Mouse (Mus musculus): Measurements from ENCODE around the gene Atrx. TPM values are rescaled to one million over a fixed set of nuclear protein-coding genes. Genes with fewer than 3 reads are reported as not detected.
"Not testable (repeated sequence)": the region's sequence is repeated elsewhere in the genome, so short reads cannot be mapped to it uniquely, and the experiment has no call there.

The Atrx gene
- polyA plus RNA-seq, 1 experiment from 2014 or later = 136 TPM

- H3K27me3 ChIP-seq (replicated peaks) = no peaks in the 10 kb centered on the region
- H3K36me3 ChIP-seq = 0 out of 2 replicates have a peak, but pooled peaks cover 4% of the 10 kb centered on the region
- no peak for ATAC-seq (ENCODE audit: insufficient number of reproducible peaks, low FRiP score)
- H3K4me2 ChIP-seq = no peak overlapping the region
- WGBS = 79% methylated on average over 5 of the region's 5 CpGs
- H3K27ac ChIP-seq (ENCODE audit: poor library complexity, severe bottlenecking) = no peak overlapping the region
- H3K4me3 ChIP-seq = no peak overlapping the region
- H3K9ac ChIP-seq = no peak overlapping the region
- H3K4me1 ChIP-seq (replicated peaks) = peaks cover 8% of the 10 kb centered on the region; the same call in 1 of the 2 replicates
- 0 out of 2 replicates have a peak, but pooled peaks cover 3% of the 10 kb centered on the region for H3K9me3 ChIP-seq (replicated peaks)
Observed at GRCm38 (mm10) chrX:105924326-105925070, 4.7 kb downstream of the Atrx start.

- H3K4me2 ChIP-seq = no peak overlapping the region
- H3K4me1 ChIP-seq (replicated peaks) = peaks cover 8% of the 10 kb centered on the region; the same call in 1 of the 2 replicates
- 0% methylated on average over 1 of the region's 1 CpGs for WGBS
- H3K9ac ChIP-seq = no peak overlapping the region
- no peaks in the 10 kb centered on the region for H3K27me3 ChIP-seq (replicated peaks)
- no peak overlapping the region for H3K27ac ChIP-seq (ENCODE audit: poor library complexity, severe bottlenecking)
- 0 out of 2 replicates have a peak, but pooled peaks cover 3% of the 10 kb centered on the region for H3K9me3 ChIP-seq (replicated peaks)
- no peak for ATAC-seq (ENCODE audit: insufficient number of reproducible peaks, low FRiP score)
- H3K4me3 ChIP-seq = no peak overlapping the region
- H3K36me3 ChIP-seq = 0 out of 2 replicates have a peak, but pooled peaks cover 4% of the 10 kb centered on the region
Observed at GRCm38 (mm10) chrX:105923896-105924295, 5.3 kb downstream of the Atrx start.

DNA sequence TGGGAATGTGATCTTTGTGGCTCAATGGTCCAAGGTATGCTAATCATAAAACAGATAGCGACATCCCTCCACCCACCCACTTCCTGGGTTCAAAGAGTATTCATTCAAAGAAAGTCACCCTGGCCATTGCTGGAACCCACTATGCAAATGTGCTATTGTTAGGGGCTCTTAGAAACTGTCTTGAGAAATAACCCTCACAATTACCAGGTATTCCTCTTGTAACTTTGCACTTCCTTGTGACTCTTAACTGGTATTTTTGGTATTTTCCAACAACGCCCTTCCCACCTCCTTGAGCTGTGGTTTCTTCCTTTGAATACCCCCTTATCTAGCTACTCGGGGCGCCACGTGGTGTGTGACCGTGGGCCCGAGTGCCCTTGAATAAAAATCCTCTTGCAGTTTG, 6.2 kb downstream of the Atrx start:
- ATAC-seq (ENCODE audit: insufficient number of reproducible peaks, low FRiP score); H3K36me3 ChIP-seq; H3K27ac ChIP-seq (ENCODE audit: poor library complexity, severe bottlenecking); H3K4me1 ChIP-seq (replicated peaks); H3K27me3 ChIP-seq (replicated peaks); H3K4me2 ChIP-seq; H3K9me3 ChIP-seq (replicated peaks); H3K9ac ChIP-seq; H3K4me3 ChIP-seq: not testable (repeated sequence)
- 81% methylated on average over 7 of the region's 7 CpGs for WGBS

- no peak overlapping the region for H3K27ac ChIP-seq (ENCODE audit: poor library complexity, severe bottlenecking)
- no peaks in the 10 kb centered on the region for H3K9me3 ChIP-seq (replicated peaks)
- no peak overlapping the region for H3K4me3 ChIP-seq
- 88% methylated on average over 2 of the region's 2 CpGs for WGBS
- no peak overlapping the region for H3K4me2 ChIP-seq
- no peak overlapping the region for H3K9ac ChIP-seq
- 0 out of 2 replicates have a peak, but pooled peaks cover 4% of the 10 kb centered on the region for H3K36me3 ChIP-seq
- no peak for ATAC-seq (ENCODE audit: insufficient number of reproducible peaks, low FRiP score)
- H3K4me1 ChIP-seq (replicated peaks) = peaks cover 6% of the 10 kb centered on the region; the same call in 1 of the 2 replicates
- H3K27me3 ChIP-seq (replicated peaks) = no peaks in the 10 kb centered on the region
Observed at GRCm38 (mm10) chrX:105921421-105921820, 7.8 kb downstream of the Atrx start.

DNA sequence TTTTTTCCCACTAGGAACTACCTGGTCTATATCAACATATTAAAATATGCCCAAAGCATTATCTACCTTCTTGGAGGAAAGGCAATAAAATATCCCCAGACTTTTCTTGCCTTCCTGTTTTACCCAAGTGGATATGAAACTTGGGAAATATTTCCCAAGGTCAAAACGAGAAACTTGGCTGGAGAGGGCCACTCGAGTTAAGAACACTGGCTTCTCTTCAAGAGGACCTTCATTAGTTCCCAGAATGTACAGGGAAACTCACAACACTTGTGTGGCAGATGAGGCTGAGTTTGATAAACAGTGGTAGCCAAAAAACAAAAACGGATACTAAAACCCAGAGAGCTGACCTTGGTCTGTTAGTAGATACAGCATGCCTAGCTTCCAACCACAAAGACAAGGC, 17.5 kb downstream of the Atrx start:
- Histone ChIP-seq H3K9me3 (replicated peaks) (no peaks in the 10 kb centered on the region), H3K36me3 (no peaks in the 10 kb centered on the region), H3K4me2 (no peak overlapping the region), H3K4me1 (replicated peaks) (peaks cover 21% of the 10 kb centered on the region; the same call in 1 of the 2 replicates), H3K9ac (no peak overlapping the region), H3K27ac (ENCODE audit: poor library complexity, severe bottlenecking) (no peak overlapping the region), H3K27me3 (replicated peaks) (no peaks in the 10 kb centered on the region), H3K4me3 (no peak overlapping the region)
- WGBS = 47% methylated on average over 3 of the region's 3 CpGs
- ATAC-seq (ENCODE audit: insufficient number of reproducible peaks, low FRiP score) = no peak

DNA sequence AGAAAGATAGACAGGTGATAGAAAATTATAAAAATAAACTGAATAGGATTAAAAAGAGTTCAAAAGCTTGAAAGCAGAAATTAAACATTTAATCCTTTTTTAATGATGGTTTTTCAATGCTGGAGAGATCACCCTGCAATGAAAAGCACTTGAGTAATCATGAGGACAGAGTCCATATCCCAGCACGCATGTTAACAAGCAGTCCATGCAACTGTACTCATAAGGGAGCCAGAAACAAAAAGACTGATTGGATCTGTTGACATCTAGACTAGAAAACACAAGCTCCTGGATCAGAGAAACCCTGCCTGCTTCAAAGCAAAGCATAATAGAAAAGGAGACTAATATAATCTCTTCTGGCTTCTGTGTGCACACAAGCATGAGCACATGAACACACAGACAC, 27.6 kb downstream of the Atrx start:
- no peak for ATAC-seq (ENCODE audit: insufficient number of reproducible peaks, low FRiP score)

DNA sequence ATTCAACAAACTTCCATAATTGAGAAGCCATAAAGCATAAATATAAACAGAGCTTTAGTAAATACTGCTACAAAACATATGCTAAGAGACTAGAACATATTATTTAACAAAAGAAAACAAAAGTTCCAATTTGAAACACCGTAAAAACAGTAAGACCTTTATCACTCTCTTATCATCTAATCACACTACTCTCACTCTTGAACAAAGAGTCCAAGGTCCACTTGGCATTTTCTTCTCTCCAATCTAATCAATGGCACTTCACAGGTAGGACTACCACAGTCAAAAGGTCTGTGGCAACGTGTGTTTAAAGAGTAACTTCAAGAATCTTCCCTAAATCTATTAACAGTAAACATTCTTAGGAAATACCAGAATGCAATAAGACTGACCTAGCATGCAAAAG, 42.3 kb downstream of the Atrx start:
- Histone ChIP-seq H3K36me3 (peaks cover 4% of the 10 kb centered on the region; the same call in 1 of the 2 replicates), H3K9me3 (replicated peaks) (no peaks in the 10 kb centered on the region), H3K9ac (no peak overlapping the region), H3K4me3 (no peak overlapping the region), H3K27me3 (replicated peaks) (no peaks in the 10 kb centered on the region), H3K27ac (ENCODE audit: poor library complexity, severe bottlenecking) (no peak overlapping the region), H3K4me2 (no peak overlapping the region), H3K4me1 (replicated peaks) (no peaks in the 10 kb centered on the region)
- no peak for ATAC-seq (ENCODE audit: insufficient number of reproducible peaks, low FRiP score)
- 60% methylated on average over 2 of the region's 2 CpGs for WGBS

More for the DNA sequence above, 27.6 kb downstream of the Atrx start:
- WGBS = 84% methylated on average over 1 of the region's 1 CpGs
- no peaks in the 10 kb centered on the region for H3K27me3 ChIP-seq (replicated peaks)
- H3K36me3 ChIP-seq = peaks cover 5% of the 10 kb centered on the region
- H3K9ac ChIP-seq = no peak overlapping the region
- H3K4me1 ChIP-seq (replicated peaks) = no peaks in the 10 kb centered on the region
- no peak overlapping the region for H3K4me2 ChIP-seq
- H3K9me3 ChIP-seq (replicated peaks) = no peaks in the 10 kb centered on the region
- no peak overlapping the region for H3K4me3 ChIP-seq
- no peak overlapping the region for H3K27ac ChIP-seq (ENCODE audit: poor library complexity, severe bottlenecking)

DNA sequence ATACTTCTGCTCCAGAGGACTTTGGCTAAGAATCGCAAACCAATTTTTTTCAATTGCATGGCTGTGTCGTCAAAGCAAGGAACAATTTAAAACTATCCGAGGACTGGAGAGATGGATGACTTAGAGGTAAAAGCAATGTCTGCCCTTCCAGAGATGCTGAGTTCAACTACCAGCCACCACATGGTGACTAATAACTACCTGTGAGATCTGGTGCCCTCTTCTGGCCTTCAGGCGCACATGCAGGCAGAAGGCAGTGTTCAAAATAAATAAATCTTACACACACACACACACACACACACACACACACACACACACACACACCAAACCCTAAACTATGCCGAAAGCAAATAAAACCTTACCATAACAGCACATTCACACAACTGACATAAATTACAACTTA, 64.8 kb downstream of the Atrx start:
- 80% methylated on average over 5 of the region's 5 CpGs for WGBS
- ATAC-seq (ENCODE audit: insufficient number of reproducible peaks, low FRiP score) = no peak
- Histone ChIP-seq H3K4me3 (no peak overlapping the region), H3K4me2 (no peak overlapping the region), H3K9me3 (replicated peaks) (no peaks in the 10 kb centered on the region), H3K27me3 (replicated peaks) (no peaks in the 10 kb centered on the region), H3K27ac (ENCODE audit: poor library complexity, severe bottlenecking) (no peak overlapping the region), H3K9ac (no peak overlapping the region), H3K36me3 (peaks cover 7% of the 10 kb centered on the region), H3K4me1 (replicated peaks) (no peaks in the 10 kb centered on the region)

GRCm38 (mm10) chrX:105824462-105824861, 104.7 kb downstream of the Atrx start:
- ATAC-seq (ENCODE audit: insufficient number of reproducible peaks, low FRiP score) = no peak
- H3K27ac ChIP-seq (ENCODE audit: poor library complexity, severe bottlenecking) = no peak overlapping the region
- H3K27me3 ChIP-seq (replicated peaks) = no peaks in the 10 kb centered on the region
- no peaks in the 10 kb centered on the region for H3K4me1 ChIP-seq (replicated peaks)
- WGBS = 81% methylated on average over 5 of the region's 5 CpGs
- peaks cover 14% of the 10 kb centered on the region; the same call in 1 of the 2 replicates for H3K36me3 ChIP-seq
- no peak overlapping the region for H3K4me2 ChIP-seq
- H3K9me3 ChIP-seq (replicated peaks) = no peaks in the 10 kb centered on the region
- H3K9ac ChIP-seq = no peak overlapping the region
- H3K4me3 ChIP-seq = no peak overlapping the region

DNA sequence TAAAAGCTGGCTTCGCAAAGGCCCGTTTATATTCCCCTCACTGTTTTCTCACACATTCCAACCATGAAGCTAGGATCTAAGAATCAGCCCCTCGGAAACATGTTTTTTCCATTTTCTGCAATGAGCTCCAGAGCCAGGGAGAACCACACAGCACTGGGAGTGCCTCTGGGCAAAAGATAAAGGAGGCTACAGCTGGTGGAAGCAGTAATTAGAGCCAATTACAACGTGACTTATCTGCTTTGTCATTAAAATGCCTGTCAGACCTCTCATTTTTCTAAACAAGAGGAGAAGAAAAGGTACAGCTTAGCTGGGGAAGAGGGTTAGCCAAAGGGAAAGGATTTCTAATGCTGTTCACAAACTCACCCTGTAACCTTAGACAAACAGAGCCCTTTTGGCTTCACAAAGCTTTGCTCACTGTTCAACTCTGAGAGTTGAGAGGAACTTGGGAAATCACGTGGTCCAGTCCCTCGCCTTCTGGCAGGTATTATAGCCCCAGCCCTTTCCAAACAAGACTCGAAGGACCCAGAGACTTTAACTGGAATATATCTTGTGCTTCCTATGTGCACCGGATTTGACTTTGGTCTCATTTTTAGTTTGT, 134.3 kb downstream of the Atrx start:
- WGBS = 67% methylated on average over 8 of the region's 8 CpGs
- Histone ChIP-seq H3K27me3 (replicated peaks) (no peaks in the 10 kb centered on the region), H3K4me1 (replicated peaks) (no peaks in the 10 kb centered on the region), H3K9me3 (replicated peaks) (no peaks in the 10 kb centered on the region), H3K9ac (no peak overlapping the region), H3K4me2 (no peak overlapping the region), H3K27ac (ENCODE audit: poor library complexity, severe bottlenecking) (no peak overlapping the region), H3K4me3 (no peak overlapping the region), H3K36me3 (0 out of 2 replicates have a peak, but pooled peaks cover 4% of the 10 kb centered on the region)
- ATAC-seq (ENCODE audit: insufficient number of reproducible peaks, low FRiP score) = no peak

- Histone ChIP-seq H3K4me1 (replicated peaks) (peaks cover 6% of the 10 kb centered on the region; the same call in 1 of the 2 replicates), H3K4me3 (no peak overlapping the region), H3K27me3 (replicated peaks) (0 out of 2 replicates have a peak, but pooled peaks cover under 1% of the 10 kb centered on the region), H3K36me3 (no peaks in the 10 kb centered on the region), H3K27ac (ENCODE audit: poor library complexity, severe bottlenecking) (no peak overlapping the region), H3K9ac (no peak overlapping the region), H3K9me3 (replicated peaks) (no peaks in the 10 kb centered on the region), H3K4me2 (no peak overlapping the region)
- WGBS = 54% methylated on average over 5 of the region's 5 CpGs
- ATAC-seq (ENCODE audit: insufficient number of reproducible peaks, low FRiP score) = no peak
Observed at GRCm38 (mm10) chrX:105773281-105773680, 155.9 kb downstream of the Atrx start.

Data from heart, embryonic 12.5 days (tissue).